Mouse (Mus musculus): Measurements from ENCODE around the gene Abtb2.

Abtb2 gene

DNA sequence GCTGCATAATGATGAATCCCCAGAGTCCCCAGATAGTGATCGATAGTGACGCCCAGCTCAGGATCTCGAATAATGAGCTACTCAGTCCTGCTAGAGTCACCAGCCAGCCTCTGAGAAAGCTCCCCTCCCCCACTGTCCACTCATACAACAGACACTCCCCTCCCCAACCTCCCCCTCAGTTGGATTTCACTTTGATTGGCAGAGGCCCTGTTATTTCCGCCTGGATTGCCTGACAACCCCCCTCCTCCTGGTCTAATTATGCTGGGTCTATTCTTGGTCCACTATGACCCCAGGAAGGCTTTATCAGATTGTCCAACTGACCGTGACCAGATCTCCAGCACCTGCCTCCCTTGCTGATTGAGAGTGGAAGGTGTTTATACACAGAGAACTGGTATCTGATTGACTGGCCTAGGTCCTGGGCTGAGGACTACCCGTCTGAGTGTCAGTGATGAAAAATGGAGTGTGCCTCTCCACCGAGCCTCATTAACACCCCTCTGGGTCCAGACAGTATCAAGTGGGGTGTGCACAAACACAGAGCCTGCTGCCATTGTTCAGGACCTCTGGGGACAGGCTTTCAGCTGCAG, 59.3 kb downstream of the Abtb2 start:
- DNase-seq = no peak

DNA sequence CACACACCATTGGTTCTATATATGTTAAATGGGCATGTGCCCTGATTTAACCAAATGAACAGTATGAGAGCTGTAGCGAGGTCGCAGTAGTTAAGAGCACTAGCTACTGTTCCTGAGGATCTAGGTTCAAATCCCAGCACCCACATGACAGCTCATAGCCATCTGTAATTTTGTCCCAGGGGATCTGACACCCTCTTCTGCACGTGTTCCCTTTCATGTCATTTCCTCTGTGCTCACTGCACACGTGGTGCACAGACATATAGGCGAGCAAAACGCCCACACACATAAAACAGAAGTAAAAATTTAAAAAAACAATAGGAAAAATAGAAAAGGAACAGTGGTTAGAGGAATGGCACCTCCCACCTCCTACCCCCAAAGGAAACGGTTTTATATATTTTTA, 61.0 kb downstream of the Abtb2 start:
- no peak for DNase-seq

GRCm38 (mm10) chr2:103629956-103630355, 63.8 kb downstream of the Abtb2 start:
- no peak for DNase-seq

- DNase-seq = no peak
Measured at GRCm38 (mm10) chr2:103631293-103631717, 65.2 kb downstream of the Abtb2 start.

- no peak for DNase-seq
Measured at GRCm38 (mm10) chr2:103632136-103632925, 66.2 kb downstream of the Abtb2 start.

GRCm38 (mm10) chr2:103632926-103633250, 66.8 kb downstream of the Abtb2 start:
- no peak for DNase-seq

GRCm38 (mm10) chr2:103635731-103636487, 69.8 kb downstream of the Abtb2 start:
- DNase-seq = no peak

- no peak for DNase-seq
Measured at GRCm38 (mm10) chr2:103637385-103637784, 71.3 kb downstream of the Abtb2 start.

DNA sequence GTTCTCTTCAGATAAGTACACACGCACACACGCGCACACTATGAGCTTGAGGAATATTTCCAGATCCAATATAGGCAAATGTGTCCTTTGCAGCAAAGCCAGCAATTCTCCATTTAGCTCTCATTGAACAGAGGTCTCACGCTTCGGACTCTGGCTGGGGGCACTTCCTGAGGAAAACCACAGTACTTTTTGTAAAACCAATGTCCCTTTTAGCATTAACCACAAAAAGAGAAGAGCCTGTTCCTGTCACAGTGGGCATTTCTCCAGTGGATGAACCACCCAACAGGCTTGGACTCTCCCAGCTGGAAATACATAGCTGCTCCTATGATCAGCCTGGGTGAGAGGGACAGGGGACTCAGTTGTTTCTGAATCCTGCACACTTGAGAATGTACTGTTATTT, 71.8 kb downstream of the Abtb2 start:
- DNase-seq = no peak

GRCm38 (mm10) chr2:103639701-103640100, 73.6 kb downstream of the Abtb2 start:
- no peak for DNase-seq

DNA sequence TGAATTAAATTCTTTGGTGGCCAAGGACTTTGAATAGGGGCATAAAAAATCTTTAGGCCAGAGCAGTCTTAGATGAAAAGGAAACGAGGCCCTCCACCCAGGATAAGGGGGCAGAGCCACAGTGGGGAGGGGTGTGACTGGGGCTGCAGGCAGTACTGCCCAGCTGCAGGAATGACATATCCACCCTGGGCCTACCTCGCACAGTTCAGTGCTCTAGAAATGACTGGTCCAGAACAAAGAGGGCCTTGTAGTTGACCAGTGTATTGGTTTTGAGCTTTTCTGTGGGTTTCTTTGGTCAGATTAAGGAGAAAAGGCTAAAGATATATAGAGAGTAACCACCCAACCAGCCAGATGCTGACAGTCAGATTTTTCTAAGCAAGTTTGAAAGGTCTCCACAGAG, 74.8 kb downstream of the Abtb2 start:
- DNase-seq = no peak

- DNase-seq = no peak
Measured at GRCm38 (mm10) chr2:103643584-103644211, 77.6 kb downstream of the Abtb2 start.

GRCm38 (mm10) chr2:103644418-103644817, 78.3 kb downstream of the Abtb2 start:
- DNase-seq = no peak

DNA sequence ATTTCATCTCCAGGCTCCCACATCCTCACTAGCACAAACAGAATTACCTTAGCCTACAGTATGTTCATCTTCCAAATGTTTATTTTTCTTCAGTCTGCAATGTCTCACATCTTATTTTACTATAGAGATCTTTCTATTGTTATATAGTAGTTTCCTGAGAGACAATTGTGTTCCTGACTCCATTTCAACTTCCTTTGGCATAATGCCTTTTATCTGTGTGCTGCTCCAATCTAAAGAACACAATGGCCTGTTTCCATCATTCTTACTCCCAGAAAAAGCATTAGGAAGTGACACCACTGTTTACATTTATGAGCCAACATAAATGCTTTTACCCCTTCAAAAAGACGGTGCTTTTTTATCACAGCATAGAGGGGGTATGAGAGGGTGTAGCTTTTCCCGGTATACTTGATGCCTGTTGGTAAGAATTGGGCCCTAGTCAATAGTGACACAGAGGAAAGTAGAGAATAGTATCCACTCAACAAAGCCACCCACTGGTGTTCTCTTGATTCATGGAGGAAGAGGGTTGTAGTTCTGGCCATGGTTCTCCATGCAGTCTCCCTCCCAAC, 84.3 kb downstream of the Abtb2 start:
- no peak for DNase-seq

DNA sequence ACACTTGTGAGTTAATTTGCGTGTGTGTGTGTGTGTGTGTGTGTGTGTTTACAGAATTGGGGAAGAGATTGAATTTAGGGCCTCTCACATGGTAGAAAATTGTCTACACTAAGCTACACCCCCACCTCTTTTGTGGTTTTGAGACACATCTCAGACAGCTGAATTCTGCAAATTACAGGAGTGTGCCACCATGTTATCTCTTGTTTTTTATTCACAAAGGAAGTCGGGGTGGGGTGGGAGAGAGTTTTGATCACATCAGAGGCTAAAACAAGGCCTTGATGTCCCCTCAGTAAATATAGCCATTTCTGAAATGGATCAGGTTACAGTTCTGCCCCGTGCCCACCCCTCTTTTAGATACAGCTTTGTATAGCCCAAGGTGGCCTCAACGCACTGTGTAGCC, 86.0 kb downstream of the Abtb2 start:
- DNase-seq = no peak

GRCm38 (mm10) chr2:103655037-103655436, 88.9 kb downstream of the Abtb2 start:
- no peak for DNase-seq

DNA sequence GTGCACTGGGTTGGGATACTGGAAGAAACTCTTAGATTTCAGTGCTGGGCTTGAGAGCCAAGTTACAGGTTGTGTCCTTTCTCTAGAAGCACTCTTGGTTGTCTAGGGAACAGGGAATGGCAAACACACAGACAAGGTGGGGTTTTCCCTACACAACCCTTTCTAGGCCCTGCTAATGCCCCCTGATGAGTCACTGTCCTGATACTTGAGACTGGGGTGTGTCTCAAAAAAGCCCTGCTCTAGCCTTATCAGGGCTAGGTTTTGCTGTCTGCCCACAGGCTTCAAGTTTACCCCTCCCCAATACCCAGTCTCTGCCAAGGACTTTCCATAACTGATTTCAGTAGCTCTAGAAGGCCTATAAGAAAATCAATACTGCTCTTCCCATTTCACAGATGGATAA, 89.9 kb downstream of the Abtb2 start:
- no peak for DNase-seq

DNA sequence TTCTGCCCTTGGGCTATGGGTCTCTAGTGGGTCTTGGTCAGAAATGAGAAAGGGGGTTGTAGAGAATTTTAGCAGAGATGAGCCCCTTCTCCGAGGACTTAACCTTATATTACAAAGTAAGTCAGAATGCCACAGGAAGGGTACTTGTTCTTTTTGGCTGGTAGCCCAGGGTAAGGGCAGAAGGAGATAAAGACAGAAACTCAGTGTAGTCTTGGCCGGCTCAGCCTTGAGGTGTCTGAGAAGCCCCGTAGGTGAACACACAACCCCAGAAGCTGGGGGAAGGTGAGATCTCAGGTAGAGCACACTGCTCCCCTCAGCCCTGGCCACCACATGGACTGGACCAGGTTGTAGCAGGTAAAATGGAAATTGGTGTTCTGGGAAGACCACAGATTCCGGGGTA, 93.1 kb downstream of the Abtb2 start:
- DNase-seq = no peak

- DNase-seq = no peak
Measured at GRCm38 (mm10) chr2:103659648-103660556, 93.8 kb downstream of the Abtb2 start.

GRCm38 (mm10) chr2:103661696-103662095, 95.6 kb downstream of the Abtb2 start:
- DNase-seq = no peak

DNA sequence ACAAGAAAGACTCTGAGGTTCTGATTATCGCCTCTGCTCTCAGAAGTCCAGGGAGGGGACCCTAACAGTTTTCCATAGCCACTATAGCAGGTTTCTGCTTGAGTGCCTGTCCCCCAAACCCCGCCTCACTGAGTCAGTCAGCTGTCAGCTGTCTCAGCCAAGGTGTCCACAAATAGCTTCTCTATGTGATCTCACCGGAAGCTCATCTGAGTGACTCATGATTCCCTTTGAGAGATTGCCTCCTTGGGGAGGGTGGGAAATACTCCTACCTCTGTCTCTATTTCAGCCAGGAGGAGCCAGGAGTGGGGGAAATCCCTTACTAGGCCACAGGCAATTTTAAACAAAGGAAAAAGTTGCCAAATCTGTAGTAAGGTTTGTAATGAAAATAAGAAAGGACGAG, 96.0 kb downstream of the Abtb2 start:
- peak; percentile 47 to 55 for DNase-seq

DNA sequence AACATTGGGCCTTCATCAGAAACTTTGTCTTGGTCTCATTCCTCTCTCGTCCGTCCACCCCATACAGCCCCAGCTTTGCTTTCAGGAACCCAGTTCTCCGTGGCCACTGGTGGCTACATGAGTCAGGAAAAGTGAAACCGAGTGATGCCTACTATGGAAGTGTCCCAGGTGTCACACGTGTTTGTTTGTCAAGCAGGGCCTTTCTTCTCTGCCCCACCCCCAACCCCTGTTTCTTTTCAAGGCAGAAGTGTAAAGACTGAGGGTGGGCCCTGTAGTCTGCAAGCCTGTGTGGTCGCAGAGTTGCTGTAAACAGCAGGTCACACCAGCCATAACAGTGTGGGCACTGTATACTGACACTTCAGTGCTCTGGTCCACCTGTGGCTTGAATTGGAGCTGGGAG, 98.2 kb downstream of the Abtb2 start:
- DNase-seq = no peak
